Mouse (Mus musculus) Patski (cell line): ENCODE results near the gene C1qtnf1. TPM values are rescaled to one million over a fixed set of nuclear protein-coding genes. Genes with fewer than 3 reads are reported as not detected.
"Not testable (repeated sequence)": the region's sequence is repeated elsewhere in the genome, so short reads cannot be mapped to it uniquely, and the experiment has no call there.

ENCODE experiments used
- ATAC-seq: fragments of 100-300 bp; one replicate; pipeline ENCODE4 v1.8.0; 2021
- CTCF ChIA-PET: fragments of 350-600 bp; sonication (Branson Sonifier 250); formaldehyde crosslinking; loops from one replicate; lab custom pipeline; 2022; ENCODE audit warnings: inconsistent platforms; lab: Charles Lee
- POLR2A ChIA-PET: fragments of 350-600 bp; sonication (Branson Sonifier 250); formaldehyde crosslinking; loops from one replicate; lab custom pipeline; 2022; ENCODE audit warnings: antibody characterized with exemption, inconsistent platforms; lab: Charles Lee
- DNase-seq: peaks from one replicate; pipeline ENCODE4 v3.0.0-alpha.2; 2011; ENCODE audit warnings: low read depth, low spot score
- H3K27me3 ChIP-seq: fragments of 371-371 bp; one replicate; pipeline ENCODE4 v1.5.1; 2021
- CTCF ChIP-seq: fragments of 100-300 bp; IDR thresholded peaks from one replicate; pipeline ENCODE4 v1.5.1; 2021
- in situ Hi-C: fragments of 300-500 bp; cut with MboI; formaldehyde crosslinking; loops from 3 replicates; pipeline ENCODE4 v1.11.1; 2018; ENCODE audit warnings: low pct_unique_long_range_greater_than_20kb, mixed read lengths
- polyA plus RNA-seq: library from polyadenylated mRNA; unstranded; gene quantifications from one replicate; pipeline ENCODE4 v1.2.3, GENCODE M21; 2021

C1qtnf1 gene
- 11.2 TPM for polyA plus RNA-seq

DNA sequence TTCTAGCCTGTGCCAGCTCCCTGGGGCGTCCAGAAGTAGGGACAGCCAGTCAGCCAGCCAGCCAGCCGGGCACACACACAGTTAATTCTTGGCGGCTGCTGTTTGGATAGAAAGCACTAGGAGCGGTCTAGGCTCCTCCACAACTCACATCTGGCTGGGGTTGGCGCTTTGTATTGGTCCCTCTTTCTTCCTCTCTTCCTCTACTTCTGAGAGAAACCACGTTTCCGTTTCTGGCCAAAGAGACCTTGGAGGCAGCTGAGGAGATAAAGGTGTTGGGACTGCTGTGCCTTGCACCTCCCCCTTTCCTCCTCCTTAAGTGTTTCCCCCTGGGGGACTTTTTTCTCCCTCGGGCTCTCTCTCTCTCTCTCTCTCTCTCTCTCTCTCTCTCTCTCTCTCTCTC, at the start of gene C1qtnf1:
C1qtnf1 (plus strand) TSS at position 218 of the 400 bp plus-strand sequence.
- ATAC-seq (no peak), DNase-seq (no peak)

DNA sequence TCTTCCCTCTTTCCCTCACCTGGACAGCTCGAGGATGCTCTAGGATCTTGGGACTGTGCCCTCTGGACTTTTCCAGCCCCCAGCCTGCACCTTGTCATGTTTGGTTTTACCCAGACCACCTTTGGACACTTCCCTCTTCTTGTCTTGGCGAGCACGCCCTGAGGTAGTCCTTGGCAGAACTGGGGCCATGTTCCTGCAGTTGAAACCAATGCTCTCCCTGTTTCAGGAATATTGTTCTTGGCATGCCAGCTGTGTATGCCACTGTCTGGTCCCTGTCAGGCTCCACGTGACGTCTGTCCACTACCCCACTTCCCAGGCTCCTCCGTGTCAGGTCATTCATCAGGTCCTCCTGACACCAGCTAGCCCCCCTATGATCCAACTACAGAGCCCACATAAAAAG, 49.3 kb upstream of the C1qtnf1 start:
- DNase-seq (no peak), ATAC-seq (no peak)
- TF ChIP-seq CTCF = no peak
- in situ Hi-C loops = no loop called here
- no peaks in the 10 kb centered on the region for H3K27me3 ChIP-seq
- ChIA-PET POLR2A (interaction anchor here (1.0 to 1.6 kb wide), 2 partner anchors 24 to 56 kb away, joined by 4 read pairs; no protein-coding TSS in a partner anchor), CTCF (interaction anchor here (0.8 to 2.9 kb wide), 10 partner anchors 9 to 88 kb away, joined by 3 to 13 read pairs (median 4); partner anchors contain the start of gene Usp36)

More for the DNA sequence above, at the start of gene C1qtnf1:
- TF ChIP-seq CTCF = no peak
- in situ Hi-C loops = no loop called here
- CTCF ChIA-PET = interaction anchor here (3.0 kb wide), 1 partner anchor 15 kb away, joined by 11 read pairs; no protein-coding TSS in a partner anchor
- POLR2A ChIA-PET = interaction anchor here (0.5 kb wide), 1 partner anchor 42 kb away, joined by 3 read pairs; no protein-coding TSS in a partner anchor
- H3K27me3 ChIP-seq = no peaks in the 10 kb centered on the region

DNA sequence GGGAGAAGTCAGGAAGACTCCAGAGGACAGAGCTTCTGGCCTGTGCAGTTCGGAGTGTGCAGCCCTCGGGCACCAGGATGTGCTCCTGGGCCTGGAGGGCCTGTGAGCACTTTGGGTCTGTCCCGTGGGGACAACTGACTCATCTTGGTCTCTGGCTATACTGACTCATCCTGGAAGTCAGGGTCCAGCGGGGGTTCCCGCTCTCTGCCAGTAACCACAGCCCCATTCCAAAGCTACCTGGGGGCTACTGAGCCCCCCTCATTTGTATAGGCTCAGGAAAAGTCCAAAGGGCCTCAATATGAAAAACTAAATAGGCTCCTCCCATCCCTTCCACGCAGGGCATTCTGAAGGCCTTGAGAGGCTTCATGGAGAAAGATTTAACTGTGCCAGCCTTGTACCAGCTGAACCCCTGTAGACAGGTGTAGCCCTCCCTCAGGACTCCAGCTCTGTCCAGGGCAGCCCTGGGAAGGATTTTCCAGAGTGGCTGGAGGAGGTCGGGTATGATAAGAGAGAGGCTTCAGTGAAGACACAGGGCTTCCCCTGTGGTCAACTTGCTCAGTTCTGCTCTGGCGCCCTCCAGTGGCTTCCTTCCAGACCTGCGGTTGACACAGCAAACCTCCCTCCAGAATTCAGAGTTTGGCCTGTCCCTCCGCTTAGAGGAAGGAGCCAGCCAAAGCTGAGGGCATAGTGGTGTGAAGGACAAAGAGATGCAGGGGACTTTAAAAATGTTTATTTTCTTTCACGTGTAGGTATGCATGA, 48.6 kb upstream of the C1qtnf1 start:
- ChIA-PET CTCF (interaction anchor here (0.8 to 2.9 kb wide), 17 partner anchors 10 to 89 kb away, joined by 3 to 13 read pairs (median 4); partner anchors contain the start of genes Cep295nl and Usp36), POLR2A (interaction anchor here (1.0 to 1.6 kb wide), 2 partner anchors 25 to 57 kb away, joined by 4 read pairs; no protein-coding TSS in a partner anchor)
- in situ Hi-C loops = no loop called here
- TF ChIP-seq CTCF = peak; percentile 95
- ATAC-seq (peak; percentile 88), DNase-seq (peak; percentile 71)
- no peaks in the 10 kb centered on the region for H3K27me3 ChIP-seq

DNA sequence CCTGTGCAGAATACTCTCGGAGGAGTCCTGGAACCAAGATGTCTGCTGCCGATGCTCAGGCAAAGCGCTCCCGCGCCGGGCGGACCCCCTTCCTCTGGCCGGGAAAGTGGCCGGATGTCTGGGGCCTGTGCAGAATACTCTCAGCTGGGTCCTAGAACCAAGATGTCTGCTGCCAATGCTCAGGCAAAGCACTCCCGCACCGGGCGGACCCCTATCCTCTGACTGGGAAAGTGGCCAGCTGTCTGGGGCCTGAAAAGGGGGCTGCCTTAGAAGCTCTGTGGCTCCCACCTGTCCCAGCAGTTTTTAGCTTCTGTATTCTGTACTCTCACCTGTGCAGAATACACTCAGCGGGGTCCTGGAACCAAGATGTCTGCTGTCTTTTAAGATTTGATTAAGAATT, 40.2 kb upstream of the C1qtnf1 start:
- POLR2A ChIA-PET, DNase-seq, CTCF ChIA-PET, in situ Hi-C loops, ATAC-seq, H3K27me3 ChIP-seq: not testable (repeated sequence)

DNA sequence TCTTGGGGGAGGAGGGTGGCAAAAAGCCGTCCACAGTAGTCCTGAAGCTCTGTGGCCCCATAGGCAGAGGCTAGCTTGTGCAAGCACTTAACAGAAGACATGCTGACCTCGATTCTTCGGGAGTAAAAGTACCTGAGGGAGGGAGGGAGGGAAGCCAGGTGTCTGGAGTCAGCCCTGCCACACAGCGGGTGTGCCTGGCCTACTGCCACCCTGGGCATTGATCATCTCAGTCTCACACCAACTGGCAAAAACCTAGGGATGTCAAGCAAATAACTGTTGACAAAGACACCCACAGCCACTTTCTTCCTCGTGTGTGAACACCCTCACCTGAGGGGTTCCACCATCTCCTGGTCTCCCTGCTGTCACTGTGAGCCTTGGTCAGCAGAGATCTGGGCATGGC, 34.0 kb upstream of the C1qtnf1 start:
- in situ Hi-C loops = loop anchor here (10.0 kb wide), 1 partner anchor 299 kb away; no protein-coding TSS in a partner anchor
- ChIA-PET CTCF (interaction anchor here (1.1 kb wide), 1 partner anchor 14 kb away, joined by 6 read pairs; no protein-coding TSS in a partner anchor), POLR2A (no interaction called here)
- ATAC-seq (no peak), DNase-seq (no peak)
- TF ChIP-seq CTCF = no peak
- no peaks in the 10 kb centered on the region for H3K27me3 ChIP-seq

DNA sequence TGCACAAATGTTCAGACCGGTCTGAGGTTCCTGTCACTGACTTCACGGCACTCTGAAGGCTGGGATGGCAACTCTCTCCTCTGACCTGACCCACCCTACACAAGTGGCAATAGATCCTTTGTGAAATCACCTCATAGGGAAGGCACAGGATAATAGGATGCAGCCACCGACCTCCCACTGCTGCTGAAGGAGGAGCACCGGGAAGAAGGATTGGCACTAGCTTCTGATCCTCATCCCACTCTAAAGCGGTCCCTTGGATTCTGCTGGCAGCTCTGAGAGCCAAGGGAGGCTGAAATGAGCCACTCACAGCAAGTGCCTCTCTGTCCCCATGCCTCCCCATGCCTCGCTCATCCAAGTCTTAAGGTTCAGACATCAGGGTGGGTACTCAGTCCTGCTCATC, 33.5 kb upstream of the C1qtnf1 start:
- POLR2A ChIA-PET = no interaction called here
- no peak for TF ChIP-seq CTCF
- ATAC-seq = no peak
- DNase-seq = no peak
- CTCF ChIA-PET = no interaction called here
- in situ Hi-C loops = loop anchor here (10.0 kb wide), 1 partner anchor 300 kb away; no protein-coding TSS in a partner anchor
- no peaks in the 10 kb centered on the region for H3K27me3 ChIP-seq

DNA sequence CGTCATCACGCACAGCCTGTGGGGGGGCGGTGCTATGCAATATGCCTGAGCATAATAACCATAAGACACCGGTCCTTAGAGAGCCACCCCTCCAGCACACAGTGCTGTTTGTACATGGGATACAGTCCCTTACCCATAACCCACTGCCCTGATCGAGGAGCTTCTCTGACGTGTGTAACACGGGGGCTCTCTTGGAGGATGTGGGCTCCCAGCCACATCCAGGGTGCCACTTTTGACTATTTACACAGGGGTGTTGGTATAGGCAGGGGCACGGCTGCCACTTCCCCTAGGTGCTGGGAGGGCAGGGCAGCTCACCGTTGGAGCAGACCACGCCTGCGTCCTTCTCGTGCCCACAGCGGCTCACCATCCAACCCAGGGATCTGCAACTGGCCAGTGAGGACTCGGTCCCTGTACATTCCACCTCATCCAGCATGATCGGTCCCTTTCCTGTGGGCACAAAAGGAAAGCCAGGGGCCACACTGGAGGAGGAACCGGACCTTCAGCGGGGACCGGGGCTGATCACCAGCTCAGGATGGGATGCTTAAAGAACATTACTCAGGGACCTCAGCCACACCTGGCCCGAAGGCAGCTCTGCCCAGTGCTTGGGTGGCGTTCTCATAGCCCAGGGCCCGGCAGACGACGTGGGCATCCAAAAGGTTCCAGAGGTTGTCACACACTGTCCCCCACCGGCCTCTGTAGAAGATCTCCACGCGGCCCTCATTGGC, 30.0 kb upstream of the C1qtnf1 start:
- no peaks in the 10 kb centered on the region for H3K27me3 ChIP-seq
- POLR2A ChIA-PET = no interaction called here
- ATAC-seq (no peak), DNase-seq (no peak)
- CTCF ChIA-PET = no interaction called here
- in situ Hi-C loops = loop anchor here (10.0 kb wide), 1 partner anchor 303 kb away; no protein-coding TSS in a partner anchor
- TF ChIP-seq CTCF = no peak

DNA sequence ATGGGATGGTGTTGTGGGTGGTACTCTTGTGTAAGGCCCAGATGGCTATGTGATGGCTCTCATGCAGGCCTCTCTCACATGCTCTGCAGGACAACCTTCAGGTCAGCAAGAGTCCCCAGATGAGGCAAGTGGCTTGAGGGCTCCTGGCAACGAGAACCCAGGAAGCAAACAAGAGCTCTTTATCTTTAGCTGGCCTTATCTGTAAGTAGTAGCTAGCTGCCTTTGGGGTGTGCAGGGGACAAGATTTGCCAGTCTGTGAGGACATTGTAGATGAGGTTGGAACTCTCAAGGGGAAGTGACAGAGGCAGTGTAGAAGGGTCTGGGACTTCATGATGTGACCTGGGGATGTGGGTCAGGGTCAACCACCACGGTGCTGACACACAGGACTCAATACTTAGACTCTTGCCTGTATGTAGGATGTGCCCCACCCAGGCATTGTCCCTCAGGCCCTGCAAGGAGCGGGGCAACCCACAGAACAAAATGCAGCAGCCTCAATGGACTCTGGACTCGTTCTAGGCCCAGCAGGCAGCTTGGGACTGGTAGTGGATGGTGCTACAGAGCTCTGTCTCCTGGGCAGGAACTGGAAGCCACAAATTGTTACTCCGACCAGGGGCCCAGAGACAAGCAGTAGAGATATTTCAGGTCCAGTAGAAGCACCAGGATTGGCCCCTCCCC, 28.0 kb upstream of the C1qtnf1 start:
- no peaks in the 10 kb centered on the region for H3K27me3 ChIP-seq
- CTCF ChIA-PET = no interaction called here
- POLR2A ChIA-PET = no interaction called here
- ATAC-seq = no peak
- DNase-seq = no peak
- in situ Hi-C loops = loop anchor here (10.0 kb wide), 1 partner anchor 305 kb away; no protein-coding TSS in a partner anchor
- TF ChIP-seq CTCF = no peak

DNA sequence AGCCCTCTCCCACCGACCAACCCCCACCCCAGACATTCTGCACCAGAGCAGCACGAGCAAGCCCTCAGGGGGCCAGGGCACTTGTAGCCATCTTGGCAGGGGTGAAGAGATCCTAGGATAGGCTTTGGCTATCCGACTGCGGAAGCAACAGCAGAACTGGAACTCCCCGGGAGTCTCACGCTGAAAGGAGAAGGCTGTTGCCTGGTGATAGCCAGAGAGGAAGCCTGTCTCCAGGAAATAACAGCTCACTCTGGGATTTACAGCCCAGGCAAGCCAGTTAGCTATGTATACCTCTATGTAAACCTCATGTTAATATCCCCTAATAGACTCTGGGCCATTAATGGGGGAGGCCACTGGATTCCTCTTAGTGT, 27.5 kb upstream of the C1qtnf1 start:
- TF ChIP-seq CTCF = no peak
- ChIA-PET CTCF (interaction anchor here (1.3 kb wide), 1 partner anchor 12 kb away, joined by 4 read pairs; no protein-coding TSS in a partner anchor), POLR2A (no interaction called here)
- H3K27me3 ChIP-seq = no peaks in the 10 kb centered on the region
- no peak for DNase-seq
- ATAC-seq = no peak
- in situ Hi-C loops = no loop called here

DNA sequence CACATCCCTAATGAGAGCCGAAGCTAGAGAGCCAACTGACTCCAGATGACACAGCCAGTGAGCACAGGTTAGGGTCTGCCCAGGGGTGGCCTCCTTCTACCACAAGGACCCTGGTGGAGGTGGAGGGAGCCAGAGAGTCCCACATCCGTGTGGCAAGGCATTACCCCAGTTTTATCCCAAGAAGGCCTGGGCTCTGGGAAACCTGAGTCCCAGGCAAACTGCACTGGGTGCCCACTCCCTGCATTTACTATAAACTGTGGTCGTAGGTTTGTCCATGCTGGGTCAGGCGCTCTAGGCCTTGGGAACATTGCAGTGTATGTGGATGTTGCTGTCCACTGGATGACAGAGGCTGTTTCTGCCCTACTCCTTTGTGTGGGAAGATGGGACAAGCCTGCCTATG, 26.8 kb upstream of the C1qtnf1 start:
- CTCF ChIA-PET = interaction anchor here (0.8 to 1.3 kb wide), 4 partner anchors 9 to 76 kb away, joined by 3 to 4 read pairs (median 4); no protein-coding TSS in a partner anchor
- no peak for TF ChIP-seq CTCF
- no peak for ATAC-seq
- no peaks in the 10 kb centered on the region for H3K27me3 ChIP-seq
- in situ Hi-C loops = no loop called here
- DNase-seq = no peak
- POLR2A ChIA-PET = interaction anchor here (1.3 kb wide), 1 partner anchor 111 kb away, joined by 3 read pairs; the partner anchor contains the start of gene Usp36
